Mouse (Mus musculus) frontal cortex, postnatal 14 days (tissue): Measurements from ENCODE around the gene Cs.
A peak's percentile ranks its signal among the peaks of the same experiment; 100 is the strongest.

Source experiments
- DNase-seq, 2 experiments: peaks; one replicate each; pipeline ENCODE4 v3.0.0; 2022; ENCODE audit warnings: low spot score in 2 of 2

Gene Cs

DNA sequence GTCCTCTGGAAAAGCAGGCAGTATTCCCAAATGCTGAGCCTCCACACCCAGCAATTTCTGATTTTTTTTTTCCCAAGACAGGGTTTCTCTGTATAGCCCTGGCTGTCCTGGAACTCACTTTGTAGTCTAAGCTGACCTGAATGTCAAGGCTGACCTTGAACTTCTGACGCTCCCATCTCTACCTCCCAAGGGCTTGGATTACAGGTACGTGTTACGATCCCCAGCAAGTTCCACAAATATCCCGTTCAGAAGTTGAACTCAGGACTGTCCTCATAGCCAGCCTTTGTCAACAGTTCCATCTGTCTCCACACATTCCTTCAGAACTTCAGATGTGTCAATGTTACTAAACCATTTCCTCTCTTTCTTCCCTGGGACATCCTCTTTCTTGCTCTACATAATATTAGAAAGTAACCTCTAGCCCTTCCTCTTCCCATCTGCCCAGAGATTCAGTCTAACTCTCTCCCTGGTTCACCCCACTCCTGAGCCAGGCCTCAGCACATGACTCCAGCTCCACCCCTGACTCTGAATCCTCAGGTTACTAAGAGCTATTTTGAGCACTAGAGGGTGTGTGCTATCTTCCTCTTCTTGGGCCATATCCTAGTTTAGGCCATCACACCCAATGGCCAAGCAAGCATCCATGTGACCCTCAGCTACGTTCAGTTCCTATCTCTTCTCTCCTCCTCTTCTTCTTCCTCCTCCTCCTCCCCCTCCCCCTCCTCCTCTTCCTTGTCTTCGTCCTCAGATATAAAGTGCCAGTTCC is 35.6 kb downstream of the Cs start:
- DNase-seq = no peak

DNA sequence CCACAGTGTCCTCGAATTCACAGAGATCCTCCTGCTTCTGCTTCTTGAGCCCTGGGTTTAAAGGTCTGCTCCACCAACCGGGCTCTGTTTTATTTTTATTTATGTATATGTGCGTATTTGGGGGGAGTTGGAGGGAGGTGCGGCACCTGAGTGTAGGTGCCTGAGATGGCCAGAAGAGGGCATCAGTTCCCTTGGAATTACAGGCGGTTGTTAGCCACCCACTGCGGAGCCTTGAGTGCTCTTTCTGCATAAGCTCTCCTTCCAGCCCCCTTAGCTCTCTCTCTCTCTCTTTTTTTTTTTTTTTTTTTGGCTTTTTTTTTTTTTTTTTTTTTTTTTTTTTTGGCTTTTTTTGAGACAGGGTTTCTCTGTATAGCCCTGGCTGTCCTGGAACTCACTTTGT is 36.9 kb downstream of the Cs start:
- no peak for DNase-seq

DNA sequence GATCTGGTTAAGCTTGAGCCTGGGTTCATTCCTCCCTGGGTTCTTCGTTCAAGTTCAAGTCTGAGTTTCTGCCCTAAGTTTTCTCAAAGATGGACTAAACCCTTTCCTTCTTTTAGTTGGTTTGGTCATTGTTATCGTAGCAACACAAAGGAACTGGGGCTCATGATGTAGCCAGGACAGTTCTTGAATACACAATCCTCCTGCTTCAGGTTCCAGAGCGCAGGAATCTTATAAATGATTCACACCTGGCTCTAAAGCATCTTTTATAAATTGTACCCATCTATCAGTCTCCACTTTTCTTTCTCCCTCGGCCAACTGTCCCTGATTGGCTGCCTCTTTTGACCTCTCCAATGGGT is 38.5 kb downstream of the Cs start:
- no peak for DNase-seq

- peak in 1 of 2 experiments; percentile 62 for DNase-seq
Measured at GRCm38 (mm10) chr10:128376455-128377211, 39.1 kb downstream of the Cs start, which contains the start of gene Ankrd52. TSS of gene Ankrd52 (plus strand) at chr10:128377115.

- peak in 1 of 2 experiments; percentile 47 for DNase-seq
Measured at GRCm38 (mm10) chr10:128377222-128377939, 39.8 kb downstream of the Cs start.

DNA sequence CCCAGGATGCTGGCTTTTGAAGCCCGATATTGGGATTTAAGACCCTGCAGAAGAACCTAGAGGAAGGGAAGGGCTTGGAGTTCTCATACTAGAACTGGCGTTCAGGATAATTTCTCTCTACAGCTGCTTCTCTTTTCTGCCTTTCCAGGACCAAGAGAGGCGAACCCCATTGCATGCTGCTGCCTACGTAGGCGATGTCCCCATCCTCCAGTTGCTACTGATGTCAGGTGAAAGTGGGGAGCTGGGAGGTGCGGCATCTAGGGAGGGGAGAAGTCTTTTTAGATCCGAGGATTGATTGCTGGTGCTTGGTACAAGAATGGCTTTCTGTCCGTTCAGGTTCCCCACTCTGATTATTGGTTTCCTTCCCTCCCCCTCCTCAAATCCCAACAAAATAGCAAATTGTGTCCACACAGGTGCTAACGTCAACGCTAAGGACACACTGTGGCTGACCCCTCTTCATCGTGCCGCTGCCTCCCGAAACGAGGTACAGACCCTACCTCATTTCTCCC is 40.5 kb downstream of the Cs start:
- no peak for DNase-seq

DNA sequence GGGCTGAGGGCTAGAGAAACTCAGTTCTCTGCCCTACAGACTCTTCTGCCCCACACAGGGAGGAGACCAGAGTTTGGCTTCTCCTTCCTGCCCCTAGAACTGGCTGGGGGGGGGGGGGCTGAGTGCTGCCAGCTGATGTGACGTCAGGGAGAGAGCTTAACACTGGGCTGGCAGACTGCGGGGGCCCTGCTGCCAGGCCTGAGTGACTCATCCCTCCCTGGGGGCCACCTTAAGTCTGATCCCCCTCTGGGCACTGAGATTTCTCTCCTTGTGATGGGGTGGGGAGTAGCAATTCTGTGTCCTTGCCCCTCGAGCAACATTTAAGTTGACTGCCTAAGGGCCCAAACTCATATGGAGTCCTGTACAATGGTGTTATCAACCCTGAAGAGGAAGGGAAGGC is 40.9 kb downstream of the Cs start:
- no peak for DNase-seq

DNA sequence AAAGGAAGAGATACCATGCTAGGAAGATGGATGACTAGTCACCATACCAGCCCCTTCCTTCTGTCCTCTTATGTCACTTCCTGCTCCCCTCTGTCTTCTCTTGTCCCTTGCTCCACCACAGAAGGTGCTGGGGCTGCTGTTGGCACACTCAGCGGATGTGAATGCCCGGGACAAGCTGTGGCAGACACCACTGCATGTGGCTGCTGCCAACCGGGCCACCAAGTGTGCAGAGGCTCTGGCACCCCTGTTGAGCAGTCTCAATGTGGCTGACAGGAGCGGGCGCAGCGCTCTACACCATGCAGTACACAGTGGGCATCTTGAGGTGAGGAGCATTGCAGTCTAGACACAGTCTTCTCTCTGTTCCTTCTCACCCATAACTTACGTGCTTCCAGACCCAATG is 41.7 kb downstream of the Cs start:
- no peak for DNase-seq

GRCm38 (mm10) chr10:128380565-128380964 is 43.0 kb downstream of the Cs start:
- DNase-seq = no peak

DNA sequence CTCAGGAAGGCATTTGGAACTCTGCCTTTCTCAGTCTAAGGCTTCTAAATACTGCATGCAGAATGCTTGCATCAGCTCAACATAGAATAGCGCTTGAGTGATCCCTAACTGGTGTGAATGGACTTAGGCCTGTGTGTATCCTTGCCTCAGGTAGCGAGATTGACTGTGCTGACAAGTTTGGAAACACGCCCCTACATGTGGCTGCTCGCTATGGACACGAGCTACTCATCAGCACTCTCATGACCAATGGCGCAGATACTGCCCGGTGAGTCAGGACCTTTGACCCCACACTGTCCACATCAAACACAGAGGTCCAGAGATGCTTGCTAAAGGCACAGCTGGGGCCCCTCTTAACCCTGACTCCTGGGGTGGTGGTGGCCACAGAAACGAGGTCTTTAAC is 44.9 kb downstream of the Cs start:
- DNase-seq = no peak

DNA sequence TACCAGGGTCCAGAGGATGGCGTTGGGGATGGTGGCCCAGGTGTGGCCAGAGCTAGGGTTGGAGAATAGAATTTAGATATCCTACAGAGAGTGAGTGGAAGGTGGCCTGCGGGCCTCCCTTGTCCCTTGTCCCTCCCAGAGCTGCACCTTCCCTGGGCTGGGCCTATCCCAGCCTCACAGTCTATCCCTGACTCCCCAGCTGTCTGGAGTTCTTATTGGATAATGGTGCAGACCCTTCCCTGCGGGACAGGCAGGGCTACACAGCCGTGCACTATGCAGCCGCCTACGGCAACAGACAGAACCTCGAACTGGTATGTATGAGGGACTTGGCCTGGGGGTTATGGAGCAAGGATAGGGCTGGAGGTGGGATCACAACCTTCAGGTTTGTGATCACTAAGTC is 48.4 kb downstream of the Cs start:
- no peak for DNase-seq

DNA sequence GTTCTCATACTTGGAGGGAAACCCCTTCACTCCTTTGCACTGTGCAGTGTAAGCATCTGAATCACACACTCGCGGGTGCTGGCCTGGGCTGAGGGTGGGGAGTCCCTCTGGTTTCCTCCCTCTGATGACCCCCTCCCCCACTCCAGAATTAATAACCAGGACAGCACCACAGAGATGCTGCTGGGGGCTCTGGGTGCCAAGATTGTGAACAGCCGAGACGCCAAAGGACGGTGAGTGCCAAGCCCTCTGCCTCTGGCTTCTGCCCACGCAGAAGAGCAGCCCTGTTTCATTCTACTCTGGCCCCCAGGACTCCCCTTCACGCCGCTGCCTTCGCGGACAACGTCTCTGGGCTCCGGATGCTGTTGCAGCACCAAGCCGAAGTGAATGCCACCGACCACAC is 51.4 kb downstream of the Cs start:
- DNase-seq = no peak

GRCm38 (mm10) chr10:128389570-128389969 is 52.0 kb downstream of the Cs start:
- no peak for DNase-seq

GRCm38 (mm10) chr10:128390366-128390765 is 52.8 kb downstream of the Cs start:
- no peak for DNase-seq

DNA sequence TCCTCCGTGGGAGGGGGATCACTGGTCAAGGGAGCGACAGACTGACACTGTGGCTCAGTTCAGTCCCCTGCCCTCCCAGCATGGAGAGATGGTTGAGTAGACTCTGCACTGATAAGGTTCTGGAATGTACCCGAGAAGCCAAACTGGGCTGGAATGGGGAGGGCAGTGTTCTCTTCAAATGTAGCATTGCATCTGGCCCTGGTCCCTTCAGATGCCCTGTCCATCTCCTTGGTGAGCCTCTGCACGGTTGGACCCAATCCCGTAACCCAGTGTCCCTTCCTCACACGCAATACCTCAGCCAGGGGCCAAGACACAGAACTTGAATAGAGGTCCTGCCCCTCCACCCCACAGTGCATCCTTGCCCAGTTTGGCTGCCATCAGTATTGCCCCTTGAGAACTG is 54.3 kb downstream of the Cs start:
- DNase-seq = no peak

GRCm38 (mm10) chr10:128396017-128396673 is 58.6 kb downstream of the Cs start:
- no peak for DNase-seq

GRCm38 (mm10) chr10:128396716-128397264 is 59.3 kb downstream of the Cs start:
- DNase-seq = no peak

DNA sequence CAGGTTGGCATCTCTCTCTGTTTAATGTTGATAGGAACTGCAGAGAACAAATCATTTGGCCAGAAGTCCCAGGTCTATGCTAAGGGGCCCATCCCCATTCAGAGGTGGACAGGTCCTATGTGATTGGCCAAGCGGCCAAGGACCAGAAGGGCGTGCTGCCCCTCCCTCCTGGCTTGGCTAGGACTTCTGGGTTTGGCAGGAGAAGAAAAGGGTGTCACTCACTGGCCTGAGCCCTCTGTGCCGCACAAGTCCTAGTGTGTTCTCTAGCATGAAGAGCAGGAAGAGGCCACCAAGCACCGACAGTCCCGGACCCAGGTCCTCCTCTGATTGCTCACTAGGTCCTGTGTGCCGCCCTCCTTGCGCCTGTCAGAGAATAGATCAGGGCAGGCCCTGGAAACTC is 59.9 kb downstream of the Cs start:
- DNase-seq = no peak

DNA sequence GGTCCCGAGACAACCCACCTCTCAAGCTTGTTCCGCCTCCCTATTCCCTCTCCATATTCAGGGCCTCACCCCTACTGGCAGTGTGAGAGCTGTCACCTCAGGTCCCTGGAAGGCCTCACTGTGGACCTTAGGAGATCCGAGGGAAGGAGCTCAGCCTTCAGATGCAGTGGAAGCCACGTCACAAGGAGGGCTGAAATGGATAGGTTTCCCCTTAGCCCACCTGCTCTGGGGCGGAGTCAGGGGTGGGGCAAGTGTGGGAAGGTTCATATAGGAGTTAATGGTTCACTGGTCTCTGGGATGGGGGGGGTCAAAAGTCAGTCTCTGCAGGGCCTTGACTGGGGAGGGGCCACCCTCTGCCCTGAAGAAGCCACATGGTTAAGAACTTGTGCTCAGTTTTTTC is 62.8 kb downstream of the Cs start:
- DNase-seq = no peak

- DNase-seq = no peak
Measured at GRCm38 (mm10) chr10:128401056-128401455, 63.5 kb downstream of the Cs start, which contains the start of gene Slc39a5. TSS of gene Slc39a5 (minus strand) at chr10:128401229.

DNA sequence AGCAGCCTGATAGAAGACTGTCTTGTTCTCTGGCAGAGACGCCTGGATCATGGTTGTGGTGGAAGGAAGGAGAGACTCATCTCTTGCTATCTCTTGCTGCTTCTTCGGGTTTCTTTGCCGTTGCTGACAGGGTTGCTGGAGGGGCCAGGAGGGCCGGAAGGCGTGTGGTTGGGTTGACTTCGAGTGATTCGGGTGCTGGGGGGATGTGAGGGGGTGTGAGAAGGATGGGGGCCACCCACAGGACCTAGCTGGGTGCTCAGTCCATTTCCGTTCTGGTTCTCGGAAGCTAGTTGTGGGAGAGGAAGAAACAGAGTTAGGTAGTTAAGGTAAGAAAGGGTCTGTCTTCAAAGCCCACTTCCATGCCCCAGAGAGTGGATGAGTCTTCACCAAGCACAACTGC is 64.1 kb downstream of the Cs start:
- no peak for DNase-seq

DNA sequence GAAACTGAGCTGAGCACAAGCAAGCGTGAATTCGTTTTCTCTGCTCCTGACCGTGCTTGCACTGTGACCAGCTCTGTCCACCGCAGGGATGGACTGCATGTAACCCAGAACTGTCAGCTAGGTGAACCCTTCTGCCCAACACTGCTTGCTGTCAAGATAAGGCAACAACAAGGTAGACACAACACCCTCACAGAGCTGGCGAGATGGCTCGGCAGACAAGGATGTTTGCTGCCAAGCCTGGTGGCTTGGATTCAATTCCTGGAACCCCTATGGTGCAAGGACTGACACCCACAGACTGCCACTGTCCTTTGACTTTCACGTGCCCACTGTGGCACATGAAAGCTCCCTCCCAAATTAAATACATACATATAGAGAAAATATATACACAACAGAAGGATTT is 66.4 kb downstream of the Cs start:
- no peak for DNase-seq
